Mouse (Mus musculus) stomach, postnatal 0 days (tissue): ENCODE measurements around the gene Anxa2. TPM values are rescaled to one million over a fixed set of nuclear protein-coding genes. Genes with fewer than 3 reads are reported as not detected.

Experiments used
- ATAC-seq: fragments of 200-750 bp; cut with Nextera tagmentation; 2 replicates; pipeline ENCODE4 v1.8.0; 2017; ENCODE audit not compliant: low FRiP score, low TSS enrichment
- DNase-seq: peaks from one replicate; pipeline ENCODE4 v3.0.0-alpha.2; 2016; ENCODE audit warnings: low spot score
- H3K27ac ChIP-seq: fragments of 300-500 bp; sonication (generic); replicated peaks from 2 replicates; pipeline ENCODE4 v1.5.1; 2014; ENCODE audit warnings: mild to moderate bottlenecking, control low read depth
- H3K27me3 ChIP-seq: fragments of 300-500 bp; sonication (generic); 2 replicates; pipeline ENCODE4 v1.6.1; 2014; ENCODE audit warnings: low read length; ENCODE audit not compliant: control insufficient read depth, insufficient read depth
- H3K36me3 ChIP-seq: fragments of 300-500 bp; sonication (generic); 2 replicates; pipeline ENCODE4 v1.6.1; 2014; ENCODE audit warnings: low read length, mixed read lengths; ENCODE audit not compliant: control insufficient read depth, insufficient read depth
- H3K4me1 ChIP-seq: fragments of 300-500 bp; sonication (generic); replicated peaks from 2 replicates; pipeline ENCODE4 v1.6.1; 2014; ENCODE audit warnings: antibody characterized with exemption; ENCODE audit not compliant: control insufficient read depth, insufficient read depth
- H3K4me2 ChIP-seq: fragments of 300-500 bp; sonication (generic); replicated peaks from 2 replicates; pipeline ENCODE4 v1.6.1; 2014; ENCODE audit warnings: low read depth, mild to moderate bottlenecking, control low read depth, moderate library complexity
- H3K4me3 ChIP-seq: fragments of 300-500 bp; sonication (generic); 2 replicates; pipeline ENCODE4 v1.5.1; 2014; ENCODE audit warnings: low read depth, low read length, control low read depth
- H3K9ac ChIP-seq: fragments of 300-500 bp; sonication (generic); 2 replicates; pipeline ENCODE4 v1.6.1; 2014; ENCODE audit warnings: mild to moderate bottlenecking, low read length, control low read depth, mixed read lengths
- H3K9me3 ChIP-seq: fragments of 300-500 bp; sonication (generic); 2 replicates; pipeline ENCODE4 v1.6.1; 2016; ENCODE audit warnings: low read length; ENCODE audit not compliant: control insufficient read depth
- CTCF ChIP-seq: IDR thresholded peaks from 2 replicates; pipeline ENCODE4 v1.5.1; 2016; ENCODE audit warnings: antibody characterized with exemption, low read depth, mild to moderate bottlenecking, moderate library complexity
- EP300 ChIP-seq: optimal IDR thresholded peaks from 2 replicates; pipeline ENCODE3; 2016; ENCODE audit warnings: antibody characterized with exemption
- WGBS: fragments of 180-500 bp; shearing (Covaris S2); extraction: QIAGEN DNeasy Blood & Tissue Kit; methylation state at CpG from one replicate; pipeline ENCODE4 v1.1.7; 2014; 5-methylcytosine and 5-hydroxymethylcytosine counted together
- polyA plus RNA-seq: library from polyadenylated mRNA; unstranded; fragments of >200 nt; fragmentation: Nextera tagmentation; extraction: Ambion mirVana; gene quantifications from 2 replicates; pipeline ENCODE4 v1.2.1, GENCODE M21; 2015

Anxa2 gene
- polyA plus RNA-seq, 1 experiment from 2014 or later: 654 TPM

DNA sequence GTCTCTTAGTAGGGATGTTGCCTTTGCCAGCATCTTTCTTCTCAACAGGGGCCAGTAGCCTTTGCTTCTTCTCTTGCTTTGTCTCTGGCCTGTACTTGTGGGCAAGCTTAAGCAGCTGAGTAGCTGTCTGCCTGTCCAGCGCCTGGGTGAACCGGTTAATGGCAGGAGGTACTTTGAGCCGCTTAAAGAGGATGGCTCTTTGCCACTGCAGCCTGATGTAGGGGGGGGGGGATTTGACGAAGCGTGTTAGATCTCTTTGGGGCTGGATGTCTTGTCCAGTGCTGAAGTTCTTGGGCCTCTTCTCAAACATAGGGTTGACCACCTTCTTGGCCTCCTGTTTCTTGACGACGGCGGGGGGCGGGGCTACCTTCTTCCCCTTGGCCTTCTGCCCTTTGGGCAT is 2.8 kb upstream of the Anxa2 start:
- Histone ChIP-seq H3K9ac (no peak overlapping the region), H3K36me3 (no peaks in the 10 kb centered on the region), H3K9me3 (no peaks in the 10 kb centered on the region), H3K4me3 (no peak overlapping the region), H3K4me1 (peaks cover 4% of the 10 kb centered on the region; the same call in 1 of the 2 replicates), H3K4me2 (no peak overlapping the region), H3K27ac (no peak overlapping the region), H3K27me3 (no peaks in the 10 kb centered on the region)
- ATAC-seq: no peak
- WGBS: 82% methylated on average over 9 of the region's 9 CpGs
- no peak for DNase-seq
- no peak for TF ChIP-seq EP300
- TF ChIP-seq CTCF: no peak

DNA sequence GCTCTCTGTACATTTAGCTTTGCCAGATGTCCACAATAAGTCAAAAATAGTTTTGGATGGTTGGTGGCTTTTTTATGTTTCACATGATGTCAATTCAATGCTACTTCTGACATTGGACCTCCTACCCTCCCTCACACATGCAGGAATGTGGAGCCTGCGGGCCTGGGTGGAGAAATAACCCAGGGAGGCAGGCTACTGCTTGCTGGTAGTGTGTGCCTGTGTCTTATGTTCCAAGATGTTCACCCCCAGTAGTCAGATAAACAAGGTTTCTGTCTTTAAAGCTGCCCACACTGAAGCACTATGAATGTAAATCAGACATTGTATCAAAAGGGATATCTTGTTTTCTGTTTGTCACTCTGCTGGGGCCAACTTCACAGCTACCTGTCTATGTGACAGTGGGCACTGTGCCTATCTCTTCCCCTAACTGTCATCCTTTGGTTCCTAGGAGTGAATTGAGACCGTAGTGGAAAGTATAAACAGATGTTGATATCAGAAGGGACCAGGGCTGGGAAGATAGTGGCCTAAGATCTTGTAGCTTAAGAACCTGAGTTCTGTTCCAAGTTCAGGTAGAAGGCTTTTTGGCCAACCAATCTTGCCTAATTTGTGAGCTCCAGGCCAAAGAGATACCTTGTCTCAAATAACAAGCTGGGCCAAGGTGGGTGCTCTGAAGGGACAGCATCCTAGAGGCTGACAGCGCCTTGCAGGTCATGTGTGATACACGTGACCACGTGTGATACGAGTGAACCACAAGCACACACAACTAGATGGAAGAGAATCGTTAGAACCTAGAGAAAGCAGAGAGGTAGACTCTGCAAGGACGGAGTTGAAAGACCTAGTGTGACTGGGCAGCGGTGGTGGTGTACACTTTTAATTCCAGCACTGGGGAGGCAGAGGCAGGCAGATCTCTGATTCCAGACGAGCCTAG is 1.3 kb upstream of the Anxa2 start:
- peak overlapping the region; percentile 98 for H3K27ac ChIP-seq
- WGBS: 86% methylated on average over 10 of the region's 10 CpGs
- H3K9me3 ChIP-seq: no peaks in the 10 kb centered on the region
- no peak overlapping the region for H3K9ac ChIP-seq
- H3K27me3 ChIP-seq: no peaks in the 10 kb centered on the region
- H3K4me3 ChIP-seq: no peak overlapping the region
- H3K4me1 ChIP-seq: peaks cover 14% of the 10 kb centered on the region
- no peak for DNase-seq
- H3K4me2 ChIP-seq: no peak overlapping the region
- TF ChIP-seq CTCF: no peak
- TF ChIP-seq EP300: no peak
- no peak for ATAC-seq
- no peaks in the 10 kb centered on the region for H3K36me3 ChIP-seq

DNA sequence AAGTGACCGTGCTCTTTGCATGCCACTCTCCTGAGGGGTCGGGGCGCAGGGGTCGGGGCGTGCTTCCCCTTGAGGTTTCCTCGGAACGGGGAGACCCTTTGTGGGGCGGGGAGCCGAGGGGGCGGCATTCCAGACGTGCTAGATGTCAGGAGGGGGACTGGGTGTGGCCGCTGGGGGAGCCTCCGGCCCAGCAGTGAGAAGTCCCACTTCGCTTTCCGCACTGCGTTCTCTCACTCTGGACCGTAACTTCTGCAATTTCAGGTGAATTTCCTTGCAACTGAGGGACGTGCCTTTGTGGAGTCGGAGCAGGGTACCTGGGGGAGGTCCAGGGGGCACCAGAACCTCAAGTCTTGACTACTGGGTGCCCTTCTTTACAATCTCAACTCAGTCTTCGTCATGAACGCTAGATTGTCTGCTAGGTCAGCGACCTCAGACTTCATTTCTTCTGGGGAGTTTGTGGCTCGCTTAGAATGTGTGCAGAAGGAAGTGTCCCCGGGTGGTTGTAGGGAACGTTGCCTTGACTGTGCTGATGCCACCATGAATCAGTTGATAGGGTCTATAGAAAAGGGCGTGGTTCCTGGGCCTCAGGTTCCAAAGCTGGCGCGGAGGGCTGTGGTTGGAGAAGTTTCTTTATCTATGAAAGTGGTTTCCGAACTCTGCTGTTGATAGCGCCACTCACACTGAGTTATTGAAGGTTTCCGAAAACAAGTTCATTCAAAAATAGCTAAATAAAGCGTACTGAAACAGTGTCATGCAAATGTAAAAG is 664 bp downstream of the Anxa2 start:
- Histone ChIP-seq H3K27me3 (no peaks in the 10 kb centered on the region), H3K4me3 (peak overlapping the region; percentile 90), H3K9me3 (no peaks in the 10 kb centered on the region), H3K4me2 (peak overlapping the region; percentile 67), H3K4me1 (peaks cover 22% of the 10 kb centered on the region), H3K36me3 (no peaks in the 10 kb centered on the region), H3K9ac (peak overlapping the region; percentile 94), H3K27ac (peak overlapping the region; percentile 98)
- peak; percentile 27; the same call in 1 of the 2 replicates for ATAC-seq
- WGBS: 3% methylated on average over 30 of the region's 32 CpGs
- DNase-seq: no peak
- TF ChIP-seq CTCF (no peak), EP300 (no peak)

DNA sequence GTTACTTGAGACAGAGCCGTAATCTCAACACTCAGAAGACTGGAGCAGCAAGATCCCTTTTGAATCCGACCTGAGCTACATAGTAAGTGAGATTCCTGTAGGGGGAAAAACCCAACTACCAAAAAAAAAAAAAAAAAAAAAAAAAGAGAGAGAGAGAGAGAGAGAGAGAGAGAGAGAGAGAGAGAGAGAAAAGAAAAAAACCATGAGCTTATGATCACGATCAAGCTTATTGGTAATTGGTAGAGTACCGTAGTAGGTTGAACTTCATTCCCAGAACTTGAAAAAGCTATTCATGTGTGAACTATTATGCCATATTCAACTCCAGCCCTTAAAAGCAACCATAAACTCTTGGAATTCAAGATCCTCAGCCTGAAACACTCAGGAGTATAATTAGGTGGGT is 1.3 kb downstream of the Anxa2 start:
- no peak for TF ChIP-seq EP300
- no peak for TF ChIP-seq CTCF
- WGBS: 25% methylated on average over 4 of the region's 4 CpGs
- DNase-seq: no peak
- Histone ChIP-seq H3K27me3 (no peaks in the 10 kb centered on the region), H3K4me1 (peaks cover 25% of the 10 kb centered on the region), H3K4me3 (peak overlapping the region; percentile 90), H3K27ac (peak overlapping the region; percentile 98), H3K9me3 (no peaks in the 10 kb centered on the region), H3K36me3 (no peaks in the 10 kb centered on the region), H3K9ac (peak overlapping the region; percentile 94), H3K4me2 (peak overlapping the region; percentile 67)
- ATAC-seq: no peak

DNA sequence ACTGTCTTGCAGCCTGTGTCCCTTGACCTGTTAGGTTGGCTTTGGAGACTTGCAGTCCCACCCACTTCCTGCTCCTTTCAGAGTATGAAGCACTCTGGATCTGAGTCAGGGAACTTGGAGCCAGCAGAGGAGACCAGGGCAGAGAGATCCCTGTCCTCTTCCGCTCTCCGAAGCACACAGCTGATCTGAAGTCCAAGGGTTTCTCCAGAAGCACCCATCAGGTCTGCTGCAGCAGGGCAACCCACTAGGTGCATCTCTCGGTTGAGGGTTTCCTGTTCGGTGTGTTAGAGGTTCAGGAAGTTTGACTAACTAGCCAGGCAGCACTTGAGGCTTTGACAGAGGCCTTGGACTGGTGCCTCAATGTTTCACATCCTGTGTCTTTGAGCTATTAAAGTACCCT is 2.0 kb downstream of the Anxa2 start:
- H3K27ac ChIP-seq: peak overlapping the region; percentile 93
- ATAC-seq (no peak), DNase-seq (peak; percentile 56)
- H3K4me3 ChIP-seq: peak overlapping the region; percentile 90
- no peaks in the 10 kb centered on the region for H3K27me3 ChIP-seq
- H3K4me1 ChIP-seq: peaks cover 25% of the 10 kb centered on the region
- TF ChIP-seq CTCF (no peak), EP300 (no peak)
- peak overlapping the region; percentile 59 for H3K9ac ChIP-seq
- peaks cover 3% of the 10 kb centered on the region; the same call in 1 of the 2 replicates for H3K36me3 ChIP-seq
- H3K9me3 ChIP-seq: no peaks in the 10 kb centered on the region
- 26% methylated on average over 4 of the region's 4 CpGs for WGBS
- H3K4me2 ChIP-seq: peak overlapping the region; percentile 67
